Mouse (Mus musculus) heart, adult 9 months (tissue): Measurements from ENCODE around the gene Foxp2.

Source experiments
- DNase-seq, 2 experiments: peaks; one replicate each; pipeline ENCODE4 v3.0.0; 2022; ENCODE audit warnings: low spot score in 2 of 2

The Foxp2 gene

GRCm38 (mm10) chr6:15370827-15371226 is 469.7 kb downstream of the Foxp2 start:
- no peak for DNase-seq

GRCm38 (mm10) chr6:15373621-15374020 is 472.5 kb downstream of the Foxp2 start:
- DNase-seq = no peak

- DNase-seq = no peak
Observed at GRCm38 (mm10) chr6:15378261-15378660, 477.1 kb downstream of the Foxp2 start.

DNA sequence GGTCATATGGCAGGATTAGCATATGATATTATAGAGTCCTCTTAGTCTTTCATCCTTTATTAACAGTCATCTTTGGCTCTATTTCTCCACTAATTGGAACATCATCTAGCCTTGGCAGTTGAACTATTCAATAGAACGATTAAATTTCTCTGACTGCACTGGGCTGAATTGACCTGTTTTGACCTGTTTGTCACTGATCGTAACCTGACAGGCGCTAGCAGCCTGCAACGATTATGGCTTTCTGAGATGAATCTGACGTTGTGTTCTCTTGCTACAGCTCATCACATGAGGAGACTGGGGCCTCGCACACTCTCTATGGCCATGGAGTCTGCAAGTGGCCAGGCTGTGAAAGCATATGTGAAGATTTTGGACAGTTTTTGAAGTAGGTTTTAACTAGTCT is 495.3 kb downstream of the Foxp2 start:
- DNase-seq = no peak

- no peak for DNase-seq
Observed at GRCm38 (mm10) chr6:15397485-15397884, 496.3 kb downstream of the Foxp2 start.

DNA sequence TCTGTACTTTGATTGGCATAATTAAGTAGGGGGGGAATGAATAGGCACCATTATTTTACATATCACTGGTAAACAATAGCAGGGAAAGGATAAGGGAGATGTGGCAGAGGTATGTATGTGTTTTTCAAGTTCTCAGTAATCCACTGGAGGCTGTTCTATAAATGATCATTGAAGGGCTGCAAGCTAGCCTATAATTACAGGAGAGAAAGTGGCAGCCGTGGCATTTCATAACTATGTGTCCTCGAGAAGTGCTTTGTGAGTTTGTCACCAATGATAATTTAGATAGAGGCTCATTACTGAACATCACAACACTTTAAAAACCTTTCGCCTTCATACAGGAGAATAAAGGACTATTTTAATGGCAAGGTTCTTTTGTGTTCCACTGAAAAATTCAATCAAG is 500.0 kb downstream of the Foxp2 start:
- no peak for DNase-seq

- DNase-seq = no peak
Observed at GRCm38 (mm10) chr6:15402026-15402425, 500.9 kb downstream of the Foxp2 start.

- DNase-seq = no peak
Observed at GRCm38 (mm10) chr6:15415099-15415498, 514.0 kb downstream of the Foxp2 start.

GRCm38 (mm10) chr6:15459701-15460100 is 558.6 kb downstream of the Foxp2 start:
- DNase-seq = no peak

DNA sequence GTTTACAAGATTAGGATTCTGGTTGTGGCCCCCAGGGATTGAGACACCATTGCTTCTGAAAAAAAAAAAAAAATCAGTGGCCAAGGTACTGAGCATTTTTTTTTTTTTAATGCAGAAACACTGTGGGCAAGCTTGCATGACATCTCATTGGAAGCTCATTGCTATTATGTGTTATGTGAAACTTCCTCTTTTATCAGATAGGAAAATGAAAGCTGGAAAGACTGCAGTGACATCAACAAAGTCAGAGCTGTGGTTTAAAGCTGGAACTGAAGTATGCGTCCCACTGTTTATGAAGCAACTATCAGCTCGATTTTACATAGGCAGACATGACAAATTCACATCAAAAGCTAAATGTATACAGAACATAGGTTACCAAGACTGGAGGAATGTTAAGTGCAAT is 562.2 kb downstream of the Foxp2 start:
- DNase-seq = no peak

DNA sequence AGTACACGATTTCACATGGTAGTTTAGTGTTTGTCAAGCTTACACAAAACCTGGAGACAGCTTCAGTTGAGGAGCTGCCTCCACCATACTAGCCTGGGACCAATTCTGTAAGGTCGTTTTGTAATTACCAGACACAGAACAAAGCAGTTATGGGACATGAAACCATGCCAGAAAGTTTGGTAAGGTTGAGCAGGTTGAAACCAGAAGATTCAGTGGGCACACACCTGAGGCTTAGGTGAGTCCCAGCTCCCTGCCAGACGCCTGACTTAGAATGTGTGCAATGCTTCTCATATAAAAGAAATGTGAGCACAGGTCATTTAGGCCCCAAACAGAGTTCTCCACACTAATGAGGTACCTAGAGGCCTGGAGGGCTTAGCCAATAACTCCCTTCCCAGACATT is 564.3 kb downstream of the Foxp2 start:
- no peak for DNase-seq

DNA sequence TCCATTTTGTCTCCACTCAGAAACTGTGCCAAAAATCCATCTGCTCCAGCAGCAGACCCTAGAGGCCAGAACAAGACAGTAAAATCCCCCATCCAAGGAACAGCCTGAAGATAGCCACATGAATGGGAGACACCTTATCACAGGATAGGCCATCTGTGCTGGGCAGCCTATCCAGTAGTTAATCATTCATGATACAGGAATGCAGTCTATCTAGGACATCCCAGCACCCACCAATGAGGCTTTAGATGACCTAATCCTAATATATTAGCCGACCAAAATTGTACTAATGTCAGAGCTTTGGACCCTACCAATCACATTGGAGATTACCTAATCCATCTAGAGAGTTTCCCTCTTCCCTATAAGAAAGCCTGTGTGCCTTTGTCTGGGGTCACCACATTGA is 565.5 kb downstream of the Foxp2 start:
- DNase-seq = no peak

GRCm38 (mm10) chr6:15486909-15487308 is 585.8 kb downstream of the Foxp2 start:
- no peak for DNase-seq
